8 mouse cellular contexts compared by ENCODE assay signal in the genomic region with DNA sequence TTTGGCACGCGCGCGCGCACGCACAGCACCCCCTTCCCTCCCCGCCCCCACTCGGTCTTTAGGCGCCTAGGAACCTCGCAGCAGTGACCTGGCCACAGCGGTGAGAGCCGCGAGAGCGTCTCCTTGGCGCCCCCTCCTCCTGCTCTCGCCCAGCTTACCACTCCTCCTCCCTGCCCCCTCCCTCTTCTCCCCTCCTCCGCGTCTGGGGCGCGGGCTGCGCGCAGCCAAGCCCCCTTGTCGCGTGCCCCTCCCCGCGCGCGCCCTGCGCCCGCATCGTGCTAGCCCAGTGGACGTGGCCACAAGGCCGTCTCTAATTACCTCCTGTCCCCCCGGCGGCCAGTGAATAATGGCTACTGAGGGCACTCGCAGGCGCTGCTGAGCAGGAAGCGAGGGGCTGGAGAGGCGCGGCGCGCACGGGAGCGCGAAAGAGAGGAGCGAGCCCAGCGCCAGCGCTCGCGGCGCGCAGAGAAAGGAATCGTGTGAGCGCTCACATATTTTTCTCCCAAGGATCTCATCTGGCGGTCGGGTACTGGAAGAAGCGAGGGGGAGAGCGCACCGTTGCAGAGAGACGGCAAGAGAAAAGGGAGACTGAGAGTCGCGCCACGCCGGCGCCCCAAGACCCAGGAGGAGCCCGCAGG. TPM values are rescaled to one million over a fixed set of nuclear protein-coding genes. Genes with fewer than 3 reads are reported as not detected.
DNase-seq lines count a peak whose midpoint lies in the region; ATAC-seq and TF ChIP-seq lines count a peak whose summit lies in the region.

No protein-coding gene starts in this region.

- peak overlapping the region; percentile 64 for H3K4me3 ChIP-seq in ES-Bruce4 (ENCODE audit: low read depth, low read length)
- peak overlapping the region; percentile 69 for H3K4me3 ChIP-seq in forebrain, embryonic 11.5 days (ENCODE audit: low read depth, low read length)

- no peaks in the 10 kb centered on the region for H3K27me3 ChIP-seq in ES-Bruce4 (ENCODE audit: control insufficient read depth, insufficient read depth, low read length, poor library complexity, severe bottlenecking)
- H3K27me3 ChIP-seq in forebrain, embryonic 11.5 days (ENCODE audit: control insufficient read depth, insufficient read depth, low read length), result no peaks in the 10 kb centered on the region

- H3K9ac ChIP-seq in ES-Bruce4 (ENCODE audit: low read depth, poor library complexity, severe bottlenecking), result peak overlapping the region; percentile 83
- peak overlapping the region; percentile 92 for H3K9ac ChIP-seq in forebrain, embryonic 11.5 days (ENCODE audit: low read length)

- peak; percentile 94 for DNase-seq in brain, embryonic 14.5 days (ENCODE audit: low read depth)
- peak; percentile 92 for DNase-seq in forebrain, embryonic 11.5 days (ENCODE audit: low spot score)
- DNase-seq in heart, postnatal 36 days, result peak; percentile 45 to 46
- peak; percentile 42 for DNase-seq in left cerebral cortex, adult 11 months (ENCODE audit: low spot score)
- DNase-seq in lung, postnatal 14 days, result peak; percentile 47
- peak; percentile 42 for DNase-seq in retina, adult 2 months (ENCODE audit: low read depth, low spot score)

- WGBS in forebrain, embryonic 11.5 days, result under 1% methylated on average over 66 of the region's 66 CpGs

- TF ChIP-seq CTCF in ES-Bruce4 (IDR thresholded peaks at IDR 0.05; ENCODE audit: low read depth, low read length), result no peak
- TF ChIP-seq CTCF in brain, embryonic 14.5 days (IDR thresholded peaks at IDR 0.05; ENCODE audit: borderline replicate concordance, extremely low read depth, insufficient read depth, insufficient read length), result peak; percentile 15; the same call in 1 of the 2 replicates

- no peak for TF ChIP-seq POLR2A in ES-Bruce4 (IDR thresholded peaks at IDR 0.05; ENCODE audit: insufficient read depth, low read length)
- peak; percentile 62; the same call in 1 of the 2 replicates for TF ChIP-seq POLR2A in brain, embryonic 14.5 days (IDR thresholded peaks at IDR 0.05; ENCODE audit: borderline replicate concordance, extremely low read depth, insufficient read depth, insufficient read length, poor library complexity, severe bottlenecking)

- no peaks in the 10 kb centered on the region for H3K36me3 ChIP-seq in ES-Bruce4 (ENCODE audit: control insufficient read depth, insufficient read depth, low read length, poor library complexity, severe bottlenecking)
- no peaks in the 10 kb centered on the region for H3K36me3 ChIP-seq in forebrain, embryonic 11.5 days (ENCODE audit: control insufficient read depth, insufficient read depth, low read length)

- H3K4me1 ChIP-seq in ES-Bruce4 (ENCODE audit: control insufficient read depth, insufficient read depth, low read length), result peaks cover 2% of the 10 kb centered on the region
- H3K4me1 ChIP-seq in forebrain, embryonic 11.5 days (replicated peaks; ENCODE audit: control insufficient read depth, insufficient read depth, low read length), result peaks cover 21% of the 10 kb centered on the region

- intact Hi-C loops in heart, postnatal 36 days (cut with DNase I), result loop anchor here (2.0 to 5.0 kb wide), 2 partner anchors 31 to 32 kb away; no protein-coding TSS in a partner anchor

- H3K4me2 ChIP-seq in forebrain, embryonic 11.5 days (ENCODE audit: low read depth, low read length, severe bottlenecking), result peak overlapping the region; percentile 78

- ATAC-seq in forebrain, embryonic 11.5 days (replicated peaks; ENCODE audit: low FRiP score), result peak; percentile 78
- no peak for ATAC-seq in megakaryocyte-erythroid progenitor cell, adult 5-6 weeks (replicated peaks; ENCODE audit: low FRiP score, low TSS enrichment, poor library complexity, severe bottlenecking)

- no peaks in the 10 kb centered on the region for H3K9me3 ChIP-seq in ES-Bruce4 (replicated peaks; ENCODE audit: control insufficient read depth, insufficient read depth, low read length, poor library complexity, severe bottlenecking)
- H3K9me3 ChIP-seq in forebrain, embryonic 11.5 days (ENCODE audit: control insufficient read depth, low read length), result no peaks in the 10 kb centered on the region

- peak; percentile 11; the same call in 1 of the 2 replicates for TF ChIP-seq EP300 in ES-Bruce4 (IDR thresholded peaks at IDR 0.05; ENCODE audit: insufficient read depth, low read depth, low read length)

- no peak overlapping the region for H3K27ac ChIP-seq in ES-Bruce4 (ENCODE audit: insufficient read depth, low read length)
- peak overlapping the region; percentile 94 for H3K27ac ChIP-seq in forebrain, embryonic 11.5 days (ENCODE audit: low read depth, low read length)

RNA-seq across cellular contexts. Expression of gene Rai1, which starts 35.0 kb away (rescaled TPM):
- 21.9 and 27.4 TPM in 2 replicates for polyA plus RNA-seq in ES-Bruce4 (2011; ENCODE audit: insufficient read depth, insufficient read length, low read depth, missing spikeins)
- 65.8 and 78.4 TPM in 2 replicates for polyA plus RNA-seq in brain, embryonic 14.5 days (2012; rRNA removed)
- polyA plus RNA-seq in forebrain, embryonic 11.5 days (2014; fragmentation: Nextera tagmentation; extraction: Ambion mirVana), result 28.5 and 36.4 TPM in 2 replicates
- 10 to 100 TPM; 24.2 to 24.5 TPM for total RNA-seq in heart, postnatal 36 days (2021)
- total RNA-seq in megakaryocyte-erythroid progenitor cell, adult 5-6 weeks (2014; fragmentation: Nextera tagmentation), result 55.9 and 58.6 TPM in 2 replicates
- 5.9 and 8.3 TPM in 2 replicates for total RNA-seq in megakaryocyte-erythroid progenitor cell, adult 5-6 weeks (2017)

Comparison
In these comparisons a context has a peak if more than half of its experiments do, and no peak if none do; other contexts are left out.
1. DNase-seq: peak in every context shown above with its lines; median percentile 94 in brain, embryonic 14.5 days; 92 in forebrain, embryonic 11.5 days; 47 in lung, postnatal 14 days; 46 in heart, postnatal 36 days; 42 in left cerebral cortex, adult 11 months; 42 in retina, adult 2 months.